Mouse (Mus musculus): ENCODE data around the gene Crkl. TPM values are rescaled to one million over a fixed set of nuclear protein-coding genes. Genes with fewer than 3 reads are reported as not detected.

The Crkl gene
- polyA plus RNA-seq, 1 experiment from 2014 or later = 57.8 TPM

GRCm38 (mm10) chr16:17536584-17536983 lies 84.8 kb downstream of the Crkl start:
- ATAC-seq = no peak
- Histone ChIP-seq H3K36me3 (no peaks in the 10 kb centered on the region), H3K4me3 (replicated peaks) (no peak overlapping the region), H3K27me3 (replicated peaks) (no peaks in the 10 kb centered on the region), H3K27ac (no peak overlapping the region), H3K9ac (no peak overlapping the region), H3K4me1 (replicated peaks) (peaks cover 4% of the 10 kb centered on the region), H3K9me3 (no peaks in the 10 kb centered on the region), H3K4me2 (replicated peaks) (no peak overlapping the region)
- WGBS = 89% methylated on average over 3 of the region's 3 CpGs

Other genes starting within 250 kb of the Crkl start
- gene Ube2l3, start 249.3 kb upstream of the Crkl start, polyA plus RNA-seq (2015; fragmentation: Nextera tagmentation; extraction: Ambion mirVana) = 352 and 386 TPM in 2 replicates
- 0.57 and 0.67 TPM in 2 replicates for gene Rimbp3, start 243.4 kb upstream of the Crkl start, polyA plus RNA-seq (2015; fragmentation: Nextera tagmentation; extraction: Ambion mirVana)
- gene Hic2, start 218.4 kb upstream of the Crkl start, polyA plus RNA-seq (2015; fragmentation: Nextera tagmentation; extraction: Ambion mirVana) = 5.8 and 6.0 TPM in 2 replicates
- 12.7 and 17.6 TPM in 2 replicates for gene Tmem191c, start 175.9 kb upstream of the Crkl start, polyA plus RNA-seq (2015; fragmentation: Nextera tagmentation; extraction: Ambion mirVana)
- 3.1 and 4.2 TPM in 2 replicates for gene Serpind1, start 120.6 kb upstream of the Crkl start, polyA plus RNA-seq (2015; fragmentation: Nextera tagmentation; extraction: Ambion mirVana)
- gene Snap29, start 46.0 kb upstream of the Crkl start, polyA plus RNA-seq (2015; fragmentation: Nextera tagmentation; extraction: Ambion mirVana) = 13.5 and 14.4 TPM in 2 replicates
- 25.9 and 30.1 TPM in 2 replicates for gene Pi4ka, start 45.7 kb upstream of the Crkl start, polyA plus RNA-seq (2015; fragmentation: Nextera tagmentation; extraction: Ambion mirVana)
- gene Aifm3, start 37.6 kb downstream of the Crkl start, polyA plus RNA-seq (2015; fragmentation: Nextera tagmentation; extraction: Ambion mirVana) = 5.4 and 6.1 TPM in 2 replicates
- 72.7 and 82.6 TPM in 2 replicates for gene Lztr1, start 56.7 kb downstream of the Crkl start, polyA plus RNA-seq (2015; fragmentation: Nextera tagmentation; extraction: Ambion mirVana)
- gene Thap7, start 79.1 kb downstream of the Crkl start, polyA plus RNA-seq (2015; fragmentation: Nextera tagmentation; extraction: Ambion mirVana) = 52.7 and 54.0 TPM in 2 replicates
- gene Lrrc74b, start 109.3 kb downstream of the Crkl start, polyA plus RNA-seq (2015; fragmentation: Nextera tagmentation; extraction: Ambion mirVana) = 0.27 and 0.29 TPM in 2 replicates
- 0.60 and 0.80 TPM in 2 replicates for gene P2rx6, start 109.9 kb downstream of the Crkl start, polyA plus RNA-seq (2015; fragmentation: Nextera tagmentation; extraction: Ambion mirVana)
- gene Slc7a4, start 131.2 kb downstream of the Crkl start, polyA plus RNA-seq (2015; fragmentation: Nextera tagmentation; extraction: Ambion mirVana) = 25.0 and 29.4 TPM in 2 replicates
- gene Smpd4, start 167.4 kb downstream of the Crkl start, polyA plus RNA-seq (2015; fragmentation: Nextera tagmentation; extraction: Ambion mirVana) = 26.8 and 27.5 TPM in 2 replicates
- gene Ccdc74a, start 194.5 kb downstream of the Crkl start, polyA plus RNA-seq (2015; fragmentation: Nextera tagmentation; extraction: Ambion mirVana) = 4.0 and 6.7 TPM in 2 replicates